ENCODE assay signal across 8 mouse cellular contexts in the genomic region with DNA sequence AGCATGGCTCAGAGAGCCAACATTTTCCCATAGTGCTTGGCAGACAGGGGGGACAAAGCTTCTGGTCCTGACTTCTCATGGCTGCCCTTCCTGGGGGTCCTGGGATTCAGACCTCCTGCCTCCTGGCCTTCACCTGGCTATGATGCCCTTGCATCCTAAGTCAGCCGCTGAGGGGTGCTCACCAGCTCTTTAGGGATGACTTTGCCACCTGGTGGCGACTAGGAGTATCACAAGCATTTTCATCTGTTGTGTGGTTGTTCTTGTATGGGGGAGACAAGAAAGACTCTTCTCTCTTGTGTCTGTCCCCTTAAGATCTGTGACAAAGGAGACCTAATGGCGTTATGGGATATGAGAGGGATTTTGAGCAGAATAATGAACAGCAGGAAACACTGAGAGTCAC. TPM values are rescaled to one million over a fixed set of nuclear protein-coding genes. Genes with fewer than 3 reads are reported as not detected.
DNase-seq lines count a peak whose midpoint lies in the region; ATAC-seq lines count a peak whose summit lies in the region.
"Had no signal": no experiment of that assay in that cellular context is flagged by ENCODE, and none has a peak within 500 bp of the region (broad histone marks: within the 10 kb centered on the region; RNA-seq: fewer than 3 reads in every experiment).

No protein-coding gene starts in this region.

- DNase-seq in R1 (ENCODE audit: low read depth, low spot score): peak; percentile 60
- peak; percentile 83 for DNase-seq in intestine, embryonic 14.5 days (ENCODE audit: low spot score)
- DNase-seq in limb, embryonic 10.5 days (ENCODE audit: low spot score): peak; percentile 79
- peak; percentile 81 for DNase-seq in naive thymus-derived CD4-positive, alpha-beta T cell, adult 2 months (ENCODE audit: low read depth)
- peak; percentile 66 to 79 for DNase-seq in spleen, postnatal 14 days (ENCODE audit: low spot score in 2 of 2)

- no peak overlapping the region for H3K4me2 ChIP-seq in forebrain, embryonic 16.5 days (ENCODE audit: low read length)
- no peak overlapping the region for H3K4me2 ChIP-seq in intestine, embryonic 14.5 days (ENCODE audit: low read length)

- H3K4me3 ChIP-seq in forebrain, embryonic 16.5 days (replicated peaks; ENCODE audit: low read length): no peak overlapping the region
- no peak overlapping the region for H3K4me3 ChIP-seq in intestine, embryonic 14.5 days (ENCODE audit: low read depth, low read length)
- H3K4me3 ChIP-seq in limb, embryonic 10.5 days: no peak overlapping the region

- 5% methylated on average over 3 of the region's 3 CpGs for WGBS in forebrain, embryonic 16.5 days
- 17% methylated on average over 3 of the region's 3 CpGs for WGBS in intestine, embryonic 14.5 days
- WGBS in limb, embryonic 10.5 days: 24% methylated on average over 3 of the region's 3 CpGs

- no peak overlapping the region for H3K9ac ChIP-seq in forebrain, embryonic 16.5 days (replicated peaks; ENCODE audit: low read depth, low read length)
- no peak overlapping the region for H3K9ac ChIP-seq in intestine, embryonic 14.5 days (ENCODE audit: low read length)

- peaks cover 19% of the 10 kb centered on the region for H3K36me3 ChIP-seq in forebrain, embryonic 16.5 days (ENCODE audit: control insufficient read depth, insufficient read depth)
- H3K36me3 ChIP-seq in intestine, embryonic 14.5 days (ENCODE audit: control insufficient read depth, insufficient read depth, low read length): peaks cover 37% of the 10 kb centered on the region
- peaks cover 28% of the 10 kb centered on the region for H3K36me3 ChIP-seq in limb, embryonic 10.5 days

- no peaks in the 10 kb centered on the region for H3K9me3 ChIP-seq in forebrain, embryonic 16.5 days (ENCODE audit: control insufficient read depth, low read length)
- H3K9me3 ChIP-seq in intestine, embryonic 14.5 days (ENCODE audit: control insufficient read depth, low read length): no peaks in the 10 kb centered on the region
- H3K9me3 ChIP-seq in limb, embryonic 10.5 days (replicated peaks): no peaks in the 10 kb centered on the region

- ATAC-seq in cerebellum, adult (ENCODE audit: insufficient number of reproducible peaks, low FRiP score, low TSS enrichment): peak; percentile 60; the same call in 1 of the 2 replicates
- peak; percentile 35; the same call in 1 of the 2 replicates for ATAC-seq in forebrain, embryonic 16.5 days
- ATAC-seq in intestine, embryonic 14.5 days (replicated peaks; ENCODE audit: low FRiP score, low TSS enrichment, low read depth): no peak

- H3K27ac ChIP-seq in forebrain, embryonic 16.5 days (ENCODE audit: low read length): no peak overlapping the region
- no peak overlapping the region for H3K27ac ChIP-seq in intestine, embryonic 14.5 days (ENCODE audit: low read depth)
- no peak overlapping the region for H3K27ac ChIP-seq in limb, embryonic 10.5 days
- H3K27ac ChIP-seq: macrophage had no signal

- no peaks in the 10 kb centered on the region for H3K4me1 ChIP-seq in forebrain, embryonic 16.5 days (replicated peaks; ENCODE audit: control insufficient read depth, insufficient read depth, low read length)
- no peaks in the 10 kb centered on the region for H3K4me1 ChIP-seq in intestine, embryonic 14.5 days (replicated peaks; ENCODE audit: control insufficient read depth, insufficient read depth, low read length)
- peaks cover 5% of the 10 kb centered on the region; the same call in 1 of the 2 replicates for H3K4me1 ChIP-seq in limb, embryonic 10.5 days

- no peaks in the 10 kb centered on the region for H3K27me3 ChIP-seq in forebrain, embryonic 16.5 days (replicated peaks; ENCODE audit: control insufficient read depth, insufficient read depth, low read length)
- no peaks in the 10 kb centered on the region for H3K27me3 ChIP-seq in intestine, embryonic 14.5 days (replicated peaks; ENCODE audit: control insufficient read depth, insufficient read depth, low read length)
- no peaks in the 10 kb centered on the region for H3K27me3 ChIP-seq in limb, embryonic 10.5 days (ENCODE audit: low read depth, poor library complexity, severe bottlenecking)

RNA-seq across cellular contexts. Expression of a gene that starts 36.8 kb away (rescaled TPM):
- 0.67 and 0.76 TPM in 2 replicates for polyA plus RNA-seq in forebrain, embryonic 16.5 days (2015; fragmentation: Nextera tagmentation; extraction: Ambion mirVana)
- 1.3 and 1.7 TPM in 2 replicates for polyA plus RNA-seq in intestine, embryonic 14.5 days (2014; fragmentation: Nextera tagmentation; extraction: Ambion mirVana)
- 0.05 TPM in 1 of 2 replicates, not detected in the other for polyA plus RNA-seq in limb, embryonic 10.5 days (2016; fragmentation: Nextera tagmentation; extraction: Ambion mirVana)

RNA-seq across cellular contexts. Expression of a gene that starts 54.8 kb away (rescaled TPM):
- 16.3 and 18.1 TPM in 2 replicates for polyA plus RNA-seq in forebrain, embryonic 16.5 days (2015; fragmentation: Nextera tagmentation; extraction: Ambion mirVana)
- polyA plus RNA-seq in intestine, embryonic 14.5 days (2014; fragmentation: Nextera tagmentation; extraction: Ambion mirVana): 5.3 and 6.1 TPM in 2 replicates
- polyA plus RNA-seq in limb, embryonic 10.5 days (2016; fragmentation: Nextera tagmentation; extraction: Ambion mirVana): 8.8 and 10.0 TPM in 2 replicates
